Mouse (Mus musculus): ENCODE results near the gene Slc38a4.

DNA sequence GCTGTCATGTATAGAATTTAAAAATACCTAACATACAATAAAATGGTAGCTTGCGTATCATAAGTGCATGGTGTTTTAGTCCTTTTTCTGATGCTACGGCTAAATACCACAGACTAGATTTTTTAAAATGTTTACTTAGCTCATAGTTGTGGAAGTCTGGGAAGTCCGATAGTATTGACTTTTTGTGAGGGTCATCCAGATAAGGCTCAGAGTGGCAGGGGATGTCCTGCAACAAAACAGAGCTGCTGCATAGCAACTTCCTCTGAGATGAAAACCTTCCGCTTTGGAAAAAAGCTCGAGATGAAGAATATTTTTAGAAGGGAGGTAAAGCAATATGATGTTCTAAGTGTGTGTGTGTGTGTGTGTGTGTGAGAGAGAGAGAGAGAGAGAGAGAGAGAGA, 11.2 kb upstream of the Slc38a4 start:
- no peak for TF ChIP-seq GATA1 (IDR thresholded peaks at IDR 0.05; ENCODE audit: low read length)
- no peak for TF ChIP-seq TAL1 (IDR thresholded peaks at IDR 0.05; ENCODE audit: low read length)
